Comparison of ENCODE assay signal across 20 mouse cellular contexts in genomic region chr4:123856888-123857287, GRCm38 (mm10). TPM values are rescaled to one million over a fixed set of nuclear protein-coding genes. Genes with fewer than 3 reads are reported as not detected.
DNase-seq lines count a peak whose midpoint lies in the region.
"Had no signal": no experiment of that assay in that cellular context is flagged by ENCODE, and none has a peak within 500 bp of the region (broad histone marks: within the 10 kb centered on the region; RNA-seq: fewer than 3 reads in every experiment).

No protein-coding gene starts in this region.

- peak; percentile 51 for DNase-seq in heart, adult 11 months
- DNase-seq in heart, adult 18-20 months: no peak
- peak; percentile 27 for DNase-seq in Muller cell, postnatal 12 days (ENCODE audit: inconsistent ontology term)
- peak; percentile 66 for DNase-seq in retina, embryonic 14.5 days (ENCODE audit: low spot score)
- DNase-seq in gastrocnemius, postnatal 25 days: no peak
- no peak for DNase-seq in adrenal gland, postnatal 25 days
- DNase-seq: adrenal gland, adult 8-10 months; adrenal gland, postnatal 14 days; cerebellum, adult 11 months; cerebellum, adult 18-20 months; cerebellum, adult 8-10 months; cerebellum, adult 9-11 months; cerebellum, postnatal 14 days; cerebellum, postnatal 36 days; embryo, embryonic 11 days had no signal

RNA-seq across cellular contexts. Expression of gene 4933427I04Rik, which starts 2.6 kb away (rescaled TPM):
- total RNA-seq in heart, adult 18-20 months (2021): not detected
- not detected for total RNA-seq in gastrocnemius, postnatal 25 days (2021)
- total RNA-seq in adrenal gland, postnatal 25 days (2021): not detected in 2 replicates
- total RNA-seq: adrenal gland, adult 18-20 months; adrenal gland, postnatal 14 days; adrenal gland, postnatal 4 days; common myeloid progenitor, adult 5-6 weeks; ES-E14; MEL had no signal

RNA-seq across cellular contexts. Expression of gene Mycbp, which starts 47.7 kb away (rescaled TPM):
- 10 to 100 TPM; 24.6 to 26.3 TPM for total RNA-seq in heart, adult 18-20 months (2021)
- 10 to 100 TPM; 16.4 to 18.3 TPM for total RNA-seq in gastrocnemius, postnatal 25 days (2021)
- total RNA-seq in adrenal gland, postnatal 25 days (2021): 43.3 and 49.4 TPM in 2 replicates

Comparison
In these comparisons a context has a peak if more than half of its experiments do, and no peak if none do; other contexts are left out.
1. DNase-seq: peak in heart, adult 11 months (single experiment), Muller cell, postnatal 12 days (single experiment) and retina, embryonic 14.5 days (single experiment); none in heart, adult 18-20 months (0 of 2), gastrocnemius, postnatal 25 days (single experiment) and adrenal gland, postnatal 25 days (single experiment).